Mouse (Mus musculus): Measurements from ENCODE around the gene Zfp52.

Gene Zfp52

GRCm38 (mm10) chr17:21557831-21558230 lies 22.5 kb downstream of the Zfp52 start:
- DNase-seq (ENCODE audit: low read depth, low spot score) = no peak

GRCm38 (mm10) chr17:21566220-21566619 lies 30.9 kb downstream of the Zfp52 start:
- peak; percentile 41 for DNase-seq (ENCODE audit: low read depth, low spot score)

GRCm38 (mm10) chr17:21566728-21567349 lies 31.5 kb downstream of the Zfp52 start, which contains the start of gene Zfp948:
TSS of gene Zfp948 (plus strand) at chr17:21567008.
- DNase-seq (ENCODE audit: low read depth, low spot score) = peak; percentile 90

- peak; percentile 34 for DNase-seq (ENCODE audit: low read depth, low spot score)
Measured at GRCm38 (mm10) chr17:21567696-21568095, 32.4 kb downstream of the Zfp52 start.

GRCm38 (mm10) chr17:21579080-21579479 lies 43.7 kb downstream of the Zfp52 start:
- no peak for DNase-seq (ENCODE audit: low read depth, low spot score)

GRCm38 (mm10) chr17:21579493-21580175 lies 44.3 kb downstream of the Zfp52 start:
- peak; percentile 70 for DNase-seq (ENCODE audit: low read depth, low spot score)

- no peak for DNase-seq (ENCODE audit: low read depth, low spot score)
Measured at GRCm38 (mm10) chr17:21585521-21585920, 50.2 kb downstream of the Zfp52 start.
